Mouse (Mus musculus) spleen, adult 18-20 months (tissue): ENCODE data around the gene Ackr1.

Experiments
- DNase-seq, 2 experiments: peaks; one replicate each; pipeline ENCODE4 v3.0.0; 2022; ENCODE audit warnings: mixed read lengths in 2 of 2

The Ackr1 gene

DNA sequence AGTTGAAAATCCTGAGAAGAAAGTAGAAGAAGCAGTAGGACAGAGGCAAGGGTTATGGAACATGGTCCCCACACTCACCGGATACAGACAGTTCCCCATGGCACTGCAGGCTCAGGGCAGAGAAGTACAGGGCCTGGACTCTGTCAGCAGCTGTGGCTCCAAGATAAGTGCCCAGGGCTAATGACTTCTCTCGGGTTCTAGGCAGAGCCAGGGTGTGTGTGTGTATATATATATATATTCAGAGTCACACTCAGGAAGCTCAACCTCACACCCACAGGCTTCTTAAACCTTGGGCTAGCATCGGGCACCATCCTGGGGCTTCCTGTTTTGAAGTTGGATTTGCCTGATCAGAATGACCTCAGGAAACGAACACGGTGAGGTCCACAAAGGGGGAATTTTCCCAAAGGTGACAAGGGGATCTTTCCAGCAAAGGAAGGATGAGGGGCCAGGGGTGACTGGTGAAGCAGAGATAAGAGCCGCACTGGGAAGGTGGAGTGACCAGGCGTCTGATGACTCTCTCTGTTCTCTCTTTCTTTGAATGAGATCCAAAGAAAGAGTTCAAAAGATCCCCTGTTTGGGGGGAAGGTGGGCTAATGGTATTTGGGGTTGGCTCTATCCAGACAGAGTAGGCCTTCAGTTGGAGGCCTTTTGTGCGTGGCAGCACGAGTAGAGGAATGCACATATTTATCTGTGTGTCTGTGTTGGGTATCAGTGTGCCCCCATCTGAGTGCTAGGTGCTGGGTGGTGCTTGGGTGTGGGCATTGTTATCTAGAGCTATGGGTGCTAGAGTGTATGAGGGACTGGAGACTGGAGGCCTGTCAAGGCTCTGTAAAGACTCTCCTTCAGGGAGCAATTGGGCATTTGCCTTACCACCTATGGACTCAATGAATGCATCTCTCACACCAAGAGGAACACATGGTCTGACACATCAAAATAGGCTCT lies at the start of gene Ackr1:
Gene Ackr1, minus strand, starts transcription at position 439 of the 942 bp plus-strand sequence.
- DNase-seq = no peak

DNA sequence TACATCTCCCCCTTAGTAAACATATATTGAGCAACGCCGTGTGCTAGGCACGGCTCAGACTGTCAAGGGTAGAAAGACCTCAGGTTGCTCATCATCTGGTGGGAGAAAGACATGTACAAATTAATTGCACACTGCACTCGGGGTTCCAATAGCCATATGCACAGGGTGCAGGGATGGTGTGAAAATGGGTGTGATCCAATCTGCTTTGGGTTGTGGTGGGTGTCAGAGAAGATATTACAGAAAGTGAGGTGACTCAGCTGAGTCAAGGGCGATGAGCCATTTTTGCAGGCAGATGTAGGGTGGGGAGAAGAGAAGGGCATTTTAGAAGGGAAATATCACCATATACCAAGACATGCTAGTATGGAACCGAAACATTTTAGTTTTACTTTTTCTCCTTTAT lies 47.9 kb upstream of the Ackr1 start:
- no peak for DNase-seq

DNA sequence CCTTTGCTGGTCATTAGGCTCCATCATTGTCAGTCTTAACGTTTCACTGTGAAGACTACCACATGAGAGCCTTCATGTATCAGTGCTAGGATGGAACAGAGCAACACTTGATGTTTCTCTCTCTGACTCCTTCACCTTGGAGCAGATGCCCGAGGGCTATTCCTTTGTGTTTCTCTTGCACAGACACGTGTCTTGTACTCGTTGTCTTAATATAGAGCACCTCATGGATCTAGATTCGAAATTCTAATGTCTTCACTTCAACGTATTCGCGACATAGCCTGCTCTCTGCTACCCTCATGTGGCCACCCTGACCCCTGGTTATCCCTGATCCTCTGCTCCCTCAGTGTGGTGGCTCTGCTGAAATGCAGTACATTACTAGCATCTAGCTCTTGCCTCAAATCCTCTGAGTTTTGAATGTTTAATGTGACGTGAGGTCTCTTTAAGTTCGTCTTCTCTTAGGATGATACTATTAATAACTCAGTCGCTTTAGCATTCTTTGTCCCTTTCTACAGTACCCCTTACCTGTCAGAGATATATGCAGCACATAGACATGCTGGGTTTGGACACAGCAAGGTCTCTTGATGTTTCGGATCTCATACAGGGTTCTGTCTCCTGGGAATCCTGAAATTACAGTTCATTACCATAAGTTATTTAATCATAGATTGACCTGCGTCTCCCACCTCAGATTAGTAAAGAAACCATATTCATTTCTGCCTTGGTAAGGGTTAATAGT lies 44.0 kb upstream of the Ackr1 start:
- DNase-seq = peak in 1 of 2 experiments; percentile 47

DNA sequence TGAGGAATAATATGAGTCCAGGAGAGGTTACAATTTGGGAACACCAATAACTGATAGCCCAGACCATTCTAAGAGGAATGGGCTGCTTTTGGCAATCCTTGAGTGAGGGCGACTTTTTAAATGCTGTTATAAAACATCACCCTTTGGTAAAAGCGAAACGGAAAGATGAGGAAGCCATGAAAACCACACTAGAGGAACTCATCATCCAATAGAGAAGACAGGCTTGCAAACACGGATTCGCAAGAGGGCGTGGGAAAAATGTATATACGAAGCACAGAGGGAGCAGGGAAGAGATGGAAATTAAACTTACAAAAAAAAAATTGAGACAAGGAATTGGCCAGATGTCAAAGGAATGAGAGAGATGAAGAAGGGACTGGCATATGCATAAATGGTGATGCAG lies 40.5 kb upstream of the Ackr1 start:
- no peak for DNase-seq

DNA sequence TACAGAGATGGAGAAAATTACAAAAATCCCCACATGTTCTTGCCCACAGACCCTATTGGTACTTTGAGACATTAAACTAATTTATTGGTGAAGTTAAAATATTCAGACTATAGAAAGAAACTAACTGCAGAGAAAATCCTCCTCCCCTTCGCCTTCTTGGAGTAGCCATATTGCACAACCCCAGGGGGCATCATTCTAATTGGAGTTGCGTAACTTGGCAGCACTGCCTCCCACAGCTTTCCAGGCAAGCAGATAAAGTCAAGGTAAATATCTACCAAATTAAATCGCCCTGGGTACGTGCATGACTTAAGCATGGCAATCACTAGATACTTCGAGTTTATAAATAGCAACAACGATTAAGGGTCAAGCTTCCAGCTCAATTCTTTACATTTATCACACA lies 38.0 kb upstream of the Ackr1 start:
- DNase-seq = no peak

DNA sequence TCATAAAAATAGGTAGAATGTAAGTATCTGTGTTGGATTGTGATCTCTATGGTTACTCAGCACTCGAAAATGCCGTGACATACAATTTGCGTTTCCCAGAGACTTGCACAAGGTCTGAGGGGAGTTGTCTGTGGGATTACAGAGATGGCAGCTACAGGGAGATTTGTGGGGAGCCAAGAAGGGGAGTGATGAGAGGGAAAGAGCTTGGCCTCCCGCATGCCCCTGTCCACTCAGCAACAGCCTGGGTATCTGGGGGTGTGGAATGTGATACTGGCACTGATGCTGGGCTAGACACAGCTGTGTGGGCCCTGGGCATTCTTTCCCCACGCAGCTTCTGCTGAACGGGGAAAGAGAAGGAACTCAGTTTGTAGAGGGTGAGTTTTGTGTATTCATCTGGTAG lies 36.9 kb upstream of the Ackr1 start:
- no peak for DNase-seq

DNA sequence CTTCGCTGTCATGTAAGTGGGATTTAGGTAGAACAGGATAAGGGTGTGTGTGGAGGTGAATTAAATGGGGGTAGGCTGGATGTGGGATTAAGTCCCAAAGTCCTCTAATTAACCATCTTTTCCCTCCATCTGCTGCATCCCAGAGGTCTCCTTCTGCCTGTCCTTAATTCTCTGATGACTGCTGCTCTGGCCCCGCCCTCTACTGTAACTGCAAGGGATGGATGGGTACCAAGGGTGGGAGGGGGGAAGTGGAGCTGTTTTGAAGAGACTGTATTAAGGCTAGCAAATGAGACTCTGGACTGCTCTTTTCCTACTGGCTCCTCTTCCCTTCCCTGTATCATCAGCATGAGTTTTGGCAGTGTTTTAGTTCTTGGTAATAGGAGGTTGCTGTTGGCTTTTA lies 36.1 kb upstream of the Ackr1 start:
- DNase-seq = no peak

DNA sequence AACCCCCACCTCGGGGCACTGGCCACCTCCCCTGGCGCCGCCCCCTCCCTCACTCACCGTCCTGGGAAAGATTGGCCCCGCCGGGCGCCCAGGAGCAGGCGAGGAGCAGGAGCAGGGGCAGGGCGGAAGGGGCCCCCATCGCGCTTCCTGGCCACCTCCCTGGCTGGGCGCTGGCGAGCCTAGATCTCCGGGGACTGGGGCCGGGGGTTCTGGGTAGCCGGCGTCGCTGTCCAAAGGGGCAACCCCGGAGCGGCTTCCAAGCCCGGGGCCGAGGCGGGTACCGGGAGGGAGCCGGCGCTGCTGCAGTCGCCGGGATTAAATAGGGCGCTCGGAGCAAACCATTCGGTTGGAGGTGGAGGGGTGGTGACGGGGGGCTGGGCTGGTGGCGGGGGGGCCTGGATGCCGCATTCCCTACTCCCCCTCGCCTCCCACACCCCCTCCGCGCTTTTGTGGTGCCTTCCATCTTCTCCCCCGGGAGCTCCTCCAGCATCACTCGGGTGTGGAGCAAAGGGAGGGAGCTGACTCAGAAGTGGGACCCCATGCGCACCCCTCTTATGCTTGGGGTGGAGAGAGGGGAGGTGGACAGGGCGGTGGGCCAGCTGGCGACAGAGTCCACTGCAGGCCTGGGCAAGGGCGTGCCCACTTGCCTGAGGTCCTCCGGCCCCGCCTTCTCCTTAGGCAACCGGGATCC lies 34.0 kb upstream of the Ackr1 start, which contains the start of gene Cadm3:
Gene Cadm3, minus strand, starts transcription at position 340 of the 691 bp plus-strand sequence.
- DNase-seq = no peak

DNA sequence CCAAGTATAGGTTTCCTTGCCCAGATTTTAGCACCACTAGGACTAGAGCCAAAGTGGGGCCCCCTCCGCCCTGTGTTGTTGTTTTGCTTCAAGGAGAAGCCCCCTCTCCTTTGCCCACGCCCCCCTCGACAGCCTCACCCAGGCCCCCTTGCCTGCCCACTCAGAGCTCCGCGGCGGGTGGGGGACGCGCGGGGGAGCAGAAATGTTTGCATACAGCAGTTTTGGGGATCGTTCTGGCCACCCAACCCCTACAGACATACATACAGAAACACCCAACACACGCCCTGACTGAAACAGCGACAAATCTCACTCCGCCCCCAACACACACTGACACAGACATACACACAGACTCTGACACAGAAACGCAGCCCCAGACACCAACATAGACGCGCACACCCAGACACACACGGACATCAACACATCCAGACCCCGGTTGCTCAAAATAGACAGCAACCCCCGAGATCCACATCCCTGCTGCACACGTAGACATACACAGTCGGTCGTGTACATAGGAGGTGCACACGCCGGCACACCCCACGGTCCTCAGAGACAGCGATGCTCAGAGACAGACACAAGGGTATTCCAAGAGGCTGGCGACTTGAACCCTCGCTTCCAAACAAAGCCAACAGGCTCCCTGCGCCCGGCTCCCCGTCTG lies 33.3 kb upstream of the Ackr1 start:
- no peak for DNase-seq

DNA sequence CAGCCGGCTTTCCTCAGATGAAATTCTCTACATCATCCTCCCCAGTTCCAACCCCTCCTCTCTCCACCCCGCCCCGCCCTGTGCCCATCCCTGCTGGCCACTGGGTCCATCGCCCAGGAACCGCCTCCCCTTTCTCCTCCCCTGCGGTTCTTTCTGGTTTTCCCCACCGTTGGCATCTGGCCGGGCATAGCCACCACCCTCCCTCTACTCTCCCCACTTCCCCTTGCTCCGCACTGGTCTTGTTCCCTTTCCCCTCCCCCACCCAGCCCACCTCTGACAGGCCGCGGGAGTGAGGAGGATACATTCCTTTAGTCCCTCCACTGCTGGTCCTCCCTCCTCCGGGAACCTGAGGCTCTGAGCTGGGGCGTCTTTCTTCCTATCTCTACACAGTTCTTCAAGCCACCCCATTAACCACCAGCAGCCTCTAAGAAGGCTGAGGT lies 32.4 kb upstream of the Ackr1 start:
- no peak for DNase-seq

DNA sequence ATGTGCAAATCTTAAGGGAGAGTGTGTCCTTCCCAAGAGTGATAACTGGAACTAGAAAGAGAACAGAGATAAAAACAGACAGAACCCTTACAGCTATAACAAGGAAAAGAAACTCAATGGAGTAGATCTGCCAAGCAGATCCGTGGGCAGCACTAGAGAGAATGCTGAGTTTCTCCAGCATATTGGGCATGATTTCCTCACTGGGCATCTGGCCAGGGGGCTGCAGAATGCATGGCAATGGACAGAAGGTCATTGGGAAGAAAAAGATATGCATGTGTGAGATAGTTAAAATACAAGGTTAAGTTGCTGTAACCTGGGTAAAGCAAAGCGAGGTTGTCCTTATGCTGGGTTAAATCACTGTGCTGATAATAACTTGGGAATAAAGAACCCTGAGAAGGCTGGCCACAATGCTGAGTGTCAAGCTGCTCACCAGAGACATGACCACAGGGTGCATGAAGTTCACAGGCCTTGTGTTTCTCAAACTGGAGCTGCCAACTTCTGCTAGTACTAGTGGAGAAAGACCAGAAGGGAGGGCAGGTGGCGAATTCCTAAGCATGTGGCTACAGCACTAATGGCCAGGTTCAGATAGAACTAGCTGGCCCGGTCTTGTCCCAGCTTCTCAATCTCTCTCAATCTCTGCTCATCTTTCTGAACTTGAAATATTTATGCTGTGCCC lies 30.7 kb upstream of the Ackr1 start:
- no peak for DNase-seq

DNA sequence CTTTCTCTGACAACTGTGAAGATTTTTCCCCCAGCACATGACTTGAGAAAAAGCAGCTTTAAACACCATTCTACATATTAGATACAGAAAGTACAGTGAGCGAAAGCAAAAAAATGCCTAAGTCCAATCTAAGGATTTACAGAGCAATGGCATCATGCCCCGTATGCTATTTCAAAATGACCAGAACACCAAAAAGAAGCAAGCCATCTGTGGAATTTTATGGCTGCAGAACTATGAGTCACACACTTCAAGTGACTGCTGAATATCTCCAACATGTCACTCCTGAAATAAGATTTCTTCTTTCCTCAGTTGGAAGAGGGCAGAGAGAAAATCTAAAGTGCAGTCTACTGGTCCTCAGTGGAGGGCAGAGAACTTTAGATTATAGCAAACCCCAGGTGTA lies 29.9 kb upstream of the Ackr1 start:
- DNase-seq = no peak

DNA sequence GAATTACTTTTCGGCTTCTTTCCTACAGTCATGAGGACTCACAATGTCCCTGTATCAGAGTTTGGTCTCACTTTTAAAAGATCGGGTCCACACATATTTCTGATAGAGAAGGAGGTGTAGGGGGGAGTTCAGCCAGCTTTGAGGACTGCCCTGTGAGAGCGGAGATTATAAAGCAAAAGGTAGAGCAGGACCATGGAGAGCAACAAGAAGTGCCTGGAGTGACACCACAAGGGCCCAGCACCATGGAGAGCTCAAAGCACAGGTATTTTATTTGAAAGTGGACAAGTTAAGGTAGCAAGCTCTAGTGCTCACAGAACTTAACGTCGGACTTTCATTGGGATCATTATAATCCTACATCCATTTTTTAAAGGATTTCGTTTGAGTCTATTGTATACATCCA lies 28.1 kb upstream of the Ackr1 start:
- DNase-seq = no peak

DNA sequence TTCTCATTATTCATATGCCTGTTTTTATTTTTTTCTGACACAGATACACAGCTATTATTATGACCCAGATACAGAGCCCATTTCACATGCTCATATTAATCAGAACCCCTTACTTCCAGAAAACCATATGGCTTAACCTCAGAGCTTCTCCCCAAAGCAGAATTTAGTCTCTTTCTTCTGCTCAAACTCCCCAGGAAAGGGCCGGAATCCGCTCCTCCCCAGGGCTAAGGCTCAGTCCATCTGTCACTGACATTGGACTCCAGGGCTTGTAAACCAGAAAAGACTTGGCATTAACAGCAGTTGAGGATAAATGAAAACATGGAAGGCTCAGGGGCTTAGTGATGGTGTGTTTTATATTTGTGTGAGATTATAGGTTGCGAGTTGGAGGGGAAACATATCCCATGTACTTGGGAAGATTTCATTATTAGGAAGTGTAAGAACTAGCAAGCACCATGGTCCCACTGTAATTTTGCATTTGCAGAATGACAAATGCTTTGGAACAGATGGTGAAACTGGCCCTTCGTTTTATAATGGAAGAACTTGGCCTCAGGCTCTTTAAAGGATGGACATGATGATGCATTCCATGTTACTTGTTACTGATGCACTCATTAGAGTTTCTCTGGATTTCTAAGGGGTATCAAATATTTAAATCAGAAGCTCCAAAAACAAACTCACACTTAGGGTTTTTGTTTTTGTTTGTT lies 26.2 kb upstream of the Ackr1 start:
- DNase-seq = no peak

DNA sequence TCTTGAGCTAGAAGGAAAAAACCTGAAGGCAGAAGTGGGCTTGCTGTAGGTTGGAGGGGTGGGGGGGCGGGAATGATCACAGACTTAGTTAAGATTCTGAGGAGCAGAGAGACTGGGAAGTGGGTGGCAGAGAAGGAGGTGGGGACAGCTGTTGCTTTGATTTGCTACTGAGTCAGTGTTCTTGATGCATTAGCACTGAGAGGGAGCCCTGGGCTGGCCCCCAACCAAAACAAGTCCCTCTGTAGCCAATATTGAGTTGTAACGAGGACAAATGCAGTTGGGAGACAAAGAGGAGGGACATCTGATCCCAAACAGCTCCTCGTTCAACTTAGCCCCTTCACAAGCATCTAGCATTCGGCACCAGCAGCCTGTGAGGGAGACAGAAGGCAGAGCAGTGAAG lies 24.2 kb upstream of the Ackr1 start:
- DNase-seq = no peak

DNA sequence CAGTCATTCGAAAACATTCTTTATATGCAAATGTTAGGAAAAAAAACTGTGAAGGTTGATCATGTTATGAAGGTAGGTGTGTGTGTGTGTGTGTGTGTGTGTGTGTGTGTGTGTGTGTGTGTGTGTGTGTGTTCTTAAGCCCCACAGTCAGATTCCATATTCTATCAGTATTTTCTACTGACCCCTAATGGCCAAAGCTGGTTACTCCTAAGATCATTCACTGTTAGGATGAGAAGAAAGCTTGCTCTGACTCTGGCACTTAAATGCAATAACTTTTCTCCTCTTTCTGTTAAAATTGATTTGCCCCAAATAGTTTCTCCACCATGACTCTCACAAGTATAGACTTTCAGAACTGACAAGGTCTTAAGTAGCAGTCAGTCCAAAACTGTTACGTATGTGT lies 23.1 kb upstream of the Ackr1 start:
- no peak for DNase-seq

DNA sequence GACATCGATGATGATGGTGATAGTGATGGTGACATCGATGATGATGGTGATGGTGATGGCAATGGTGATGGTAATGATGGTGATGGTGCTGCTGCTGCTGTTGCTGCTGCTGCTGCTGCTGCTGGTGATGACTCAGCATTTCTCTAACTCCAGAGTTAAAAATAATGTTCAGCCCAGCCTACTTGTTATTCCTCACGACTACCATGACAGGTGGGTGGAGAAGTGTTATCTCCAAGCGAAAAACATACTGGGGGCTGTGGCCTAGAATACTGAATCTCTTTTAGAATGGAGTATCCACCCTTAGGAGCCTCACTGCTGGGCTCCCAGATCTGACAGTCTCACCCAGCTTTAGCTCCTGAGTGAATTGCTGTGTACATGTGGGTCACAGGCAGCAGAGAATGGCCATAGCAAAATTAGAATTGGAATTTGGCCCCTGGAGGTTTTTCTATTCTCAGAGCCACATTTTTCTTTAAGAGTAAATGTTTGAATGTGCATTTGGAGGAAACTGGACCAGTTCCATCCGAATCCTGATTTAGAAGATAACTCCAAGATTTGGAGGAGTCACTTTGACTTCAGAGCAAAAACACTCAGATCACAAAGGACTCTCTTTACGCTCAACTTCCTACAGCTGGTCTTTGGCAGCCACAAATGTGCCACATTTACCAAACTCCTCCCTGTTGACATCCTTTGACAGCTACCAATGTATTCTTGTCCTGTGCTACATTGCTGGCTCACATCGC lies 21.7 kb upstream of the Ackr1 start:
- DNase-seq = no peak

DNA sequence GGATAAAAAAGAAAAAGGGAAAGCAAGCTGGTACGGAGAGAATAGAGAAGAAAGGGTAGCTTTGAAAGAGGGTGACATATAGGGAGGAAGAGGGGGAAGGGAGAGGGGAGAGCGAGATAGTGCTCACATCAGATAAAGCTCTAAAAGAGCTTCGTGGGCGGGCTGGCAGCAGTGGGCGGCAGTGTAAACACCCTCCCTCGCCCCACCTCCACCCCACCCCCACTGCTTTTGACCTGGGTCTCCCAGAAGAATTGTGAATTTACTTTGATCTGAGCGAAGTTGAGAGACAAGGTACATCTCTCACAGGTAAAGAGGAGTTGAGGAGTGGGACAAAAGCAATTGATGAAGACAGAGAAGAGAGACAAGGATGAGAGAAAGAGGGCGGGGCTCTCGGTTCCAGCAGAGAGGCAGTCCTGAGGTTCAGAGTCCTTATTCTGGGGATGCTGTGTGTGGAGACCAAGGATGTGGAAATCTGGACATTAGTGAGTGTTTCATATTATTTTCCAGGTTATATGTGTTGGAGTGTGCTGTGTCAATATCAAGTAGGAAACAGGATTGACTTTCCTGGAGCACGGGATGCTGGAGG lies 16.9 kb upstream of the Ackr1 start, which contains the start of gene Aim2:
Gene Aim2, plus strand, starts transcription at position 508 of the 586 bp plus-strand sequence.
- DNase-seq = no peak

DNA sequence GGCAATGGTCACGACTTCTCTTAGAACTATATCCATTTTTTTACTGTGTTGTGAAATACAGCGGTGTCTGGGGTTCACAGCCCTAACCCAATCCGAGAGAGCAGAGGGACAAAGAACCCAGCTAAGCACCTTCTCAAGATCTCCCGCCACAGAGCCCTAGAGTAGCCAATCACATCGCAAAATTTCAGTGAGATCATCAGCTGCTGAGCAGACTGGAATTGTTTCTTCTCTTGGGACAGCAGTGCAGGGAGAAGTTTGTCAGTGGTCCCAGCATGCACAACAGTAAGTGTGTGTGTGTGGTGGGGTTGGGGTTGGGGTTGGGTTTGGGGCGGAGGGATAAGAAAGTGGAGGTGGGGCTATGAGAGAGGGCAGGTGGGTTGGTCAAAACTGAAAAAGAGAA lies 16.4 kb upstream of the Ackr1 start:
- peak in 1 of 2 experiments; percentile 55 for DNase-seq

DNA sequence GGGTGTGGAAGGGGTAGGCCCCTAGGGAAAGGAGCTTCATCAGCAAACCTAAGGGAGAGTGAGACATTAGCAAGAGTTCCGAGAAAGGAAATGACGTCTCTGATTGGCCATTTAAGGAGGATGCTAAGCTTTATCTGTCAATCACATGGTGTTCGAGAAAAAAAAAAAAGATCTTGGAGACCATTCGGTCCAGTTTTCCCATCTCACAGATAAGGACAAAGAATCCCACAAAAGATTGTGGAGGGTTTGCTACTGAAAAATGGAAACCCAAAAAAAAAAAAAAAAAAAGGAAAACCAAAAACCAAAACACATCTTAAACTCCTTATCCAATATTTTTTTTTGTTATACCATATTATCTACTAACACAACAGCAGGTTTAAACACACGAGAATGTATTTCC lies 15.6 kb upstream of the Ackr1 start:
- no peak for DNase-seq
